Mouse (Mus musculus): ENCODE measurements at regions not wholly inside any gene's neighbourhood (a gene's known extent, or its start where the extent isn't known, plus 50 kb on each side); places are given as distances from the start of the nearest gene placed in this dataset.
A peak's percentile ranks its signal among the peaks of the same experiment; 100 is the strongest.

DNA sequence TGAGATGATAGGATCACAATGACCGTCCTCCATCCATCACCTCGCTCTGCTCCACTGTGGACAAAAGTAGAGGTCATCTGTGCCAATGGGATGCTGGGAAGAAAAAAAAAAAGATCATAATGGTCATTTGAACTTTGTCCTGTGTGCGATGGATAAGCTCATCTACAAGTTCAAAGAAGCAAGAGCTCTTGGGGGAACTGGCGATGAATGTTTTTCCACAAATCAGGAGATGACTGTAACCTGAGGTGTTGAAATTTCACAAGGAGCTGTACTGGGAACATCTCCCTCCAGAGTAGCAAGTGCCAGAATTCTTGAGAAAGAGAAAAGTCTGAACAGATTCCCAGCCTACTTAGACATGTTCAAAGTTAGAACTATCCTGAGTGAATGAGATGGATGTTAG lies 287.0 kb downstream of the Tns3 start:
- no peak for DNase-seq

DNA sequence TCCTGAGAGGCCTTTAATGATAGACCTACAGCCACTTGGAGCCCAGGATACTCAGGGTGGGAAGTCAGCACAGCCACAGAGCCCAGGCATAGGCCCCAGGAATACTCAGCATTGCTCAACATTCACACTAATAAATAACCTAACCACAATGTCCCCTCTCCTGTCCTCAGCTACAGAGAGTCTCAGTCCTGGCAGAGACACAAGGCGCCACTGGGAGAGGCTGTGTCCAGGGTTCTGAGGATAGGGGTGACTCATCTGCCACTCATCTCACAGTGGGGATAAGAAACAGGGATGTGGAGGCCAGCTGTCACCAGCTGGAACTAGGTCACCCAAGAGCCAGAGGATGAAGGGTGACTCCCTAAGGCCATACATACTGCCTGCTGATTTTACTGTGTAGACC lies 298.8 kb downstream of the Tns3 start:
- no peak for DNase-seq

DNA sequence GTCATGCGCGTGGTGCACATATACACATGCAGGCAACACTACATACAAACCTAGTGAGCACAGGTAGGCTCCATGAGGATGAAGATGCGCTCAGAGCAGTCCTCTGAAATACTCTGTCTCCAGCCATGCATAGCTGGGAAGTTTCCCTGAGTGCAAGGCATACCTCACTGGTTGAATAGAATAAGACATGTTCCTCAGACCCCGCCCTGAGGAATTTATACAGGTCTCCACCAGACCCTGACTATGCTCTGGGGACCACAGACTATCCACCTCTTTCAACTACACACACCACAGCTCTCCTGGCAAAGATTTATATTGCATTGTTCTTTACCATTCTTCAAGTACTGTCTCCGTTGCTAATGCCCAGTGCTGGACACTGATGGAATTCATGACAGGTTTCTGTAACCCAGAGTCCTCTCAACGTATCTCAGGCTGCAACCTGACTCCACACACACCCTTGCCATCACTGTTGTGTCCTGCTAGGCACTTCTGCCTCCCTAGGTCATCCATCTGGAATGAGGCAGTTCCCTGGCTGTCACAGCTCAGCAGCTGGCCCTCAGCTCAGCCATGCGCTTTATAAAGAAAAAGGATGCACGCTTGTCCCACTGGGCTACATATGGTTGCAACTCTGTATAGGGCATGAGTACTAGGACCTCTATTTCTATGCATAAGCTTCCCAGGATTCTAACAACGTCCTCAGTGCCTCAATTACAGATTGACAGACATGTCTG lies 299.5 kb downstream of the Tns3 start:
- no peak for DNase-seq

DNA sequence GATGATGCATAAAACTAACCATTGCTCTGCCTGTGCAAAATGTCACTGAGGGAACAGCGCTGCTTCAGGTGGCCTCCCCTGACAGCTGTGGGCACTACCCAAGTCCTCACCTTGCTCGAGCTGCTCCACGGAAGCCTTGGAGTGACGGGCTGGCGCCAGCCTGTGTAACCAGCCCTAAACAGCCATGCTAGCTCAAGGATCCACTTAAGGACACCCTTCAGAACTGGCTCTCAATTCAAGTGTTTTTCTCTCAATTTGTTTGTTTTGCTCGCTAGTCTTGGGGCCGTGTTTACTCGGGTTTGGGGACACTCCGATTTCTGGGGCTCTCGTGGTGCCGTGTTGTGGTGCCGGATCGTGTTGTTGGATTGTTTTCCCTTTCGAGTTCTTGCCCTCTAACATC lies 319.4 kb downstream of the Tns3 start:
- no peak for DNase-seq

DNA sequence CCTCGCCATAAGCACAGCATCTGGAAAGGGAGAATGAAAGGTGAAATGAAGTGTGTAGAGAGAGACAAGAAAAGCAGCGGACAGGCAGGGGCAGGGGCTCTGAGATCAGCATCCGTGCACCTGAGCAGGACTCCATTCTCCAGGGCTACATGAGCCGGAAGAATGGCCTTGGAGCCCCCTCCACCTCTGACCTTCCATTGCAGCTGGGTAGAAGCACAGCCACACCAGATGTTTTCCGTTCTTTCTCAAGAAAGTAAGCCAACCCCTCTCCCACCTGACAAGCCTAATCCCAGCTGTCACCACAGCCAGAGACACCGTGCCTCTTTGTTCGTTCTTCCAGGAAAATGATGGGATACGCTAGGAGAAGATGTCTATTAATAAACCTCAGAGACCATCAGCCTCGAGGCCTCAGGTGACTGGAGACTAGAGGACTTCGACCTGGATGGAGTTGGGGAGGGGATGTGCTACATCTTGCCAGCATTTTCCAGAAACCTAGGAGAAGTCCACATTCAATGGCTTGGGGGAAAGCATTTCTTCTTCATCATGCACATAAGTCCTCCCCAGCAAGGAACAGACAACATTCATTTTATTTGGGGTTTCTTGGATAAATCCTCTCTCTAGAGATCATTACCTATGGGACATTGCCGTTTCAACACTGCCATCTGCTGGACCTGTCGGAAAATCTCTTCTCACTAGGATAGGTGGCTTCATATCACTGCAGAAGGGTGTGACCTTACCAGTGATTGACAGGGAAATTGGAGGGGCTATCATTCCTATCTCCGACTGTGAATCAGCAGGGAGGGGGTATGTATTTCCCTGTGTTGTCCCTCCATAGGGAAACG lies 361.8 kb downstream of the Tns3 start:
- peak; percentile 49 to 76 for DNase-seq

DNA sequence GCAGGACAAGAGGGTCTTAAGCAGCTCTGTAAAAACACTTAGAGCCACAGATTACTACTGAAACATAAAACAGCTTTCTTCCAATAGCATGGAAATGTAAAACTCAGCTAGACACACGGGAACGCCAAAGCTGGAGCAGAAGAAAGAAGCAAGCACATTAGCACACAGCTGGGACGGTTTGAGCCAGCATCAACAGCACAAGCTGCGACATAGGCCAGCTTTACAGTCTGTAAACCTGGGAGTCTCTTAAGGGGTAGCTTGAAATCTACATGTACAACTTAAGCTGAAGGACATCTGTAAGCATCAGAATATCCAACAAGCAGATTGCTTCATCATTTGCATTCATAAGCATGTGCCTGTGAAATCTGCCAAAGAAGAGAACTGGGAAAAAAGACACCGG lies 366.9 kb downstream of the Tns3 start:
- DNase-seq: no peak

DNA sequence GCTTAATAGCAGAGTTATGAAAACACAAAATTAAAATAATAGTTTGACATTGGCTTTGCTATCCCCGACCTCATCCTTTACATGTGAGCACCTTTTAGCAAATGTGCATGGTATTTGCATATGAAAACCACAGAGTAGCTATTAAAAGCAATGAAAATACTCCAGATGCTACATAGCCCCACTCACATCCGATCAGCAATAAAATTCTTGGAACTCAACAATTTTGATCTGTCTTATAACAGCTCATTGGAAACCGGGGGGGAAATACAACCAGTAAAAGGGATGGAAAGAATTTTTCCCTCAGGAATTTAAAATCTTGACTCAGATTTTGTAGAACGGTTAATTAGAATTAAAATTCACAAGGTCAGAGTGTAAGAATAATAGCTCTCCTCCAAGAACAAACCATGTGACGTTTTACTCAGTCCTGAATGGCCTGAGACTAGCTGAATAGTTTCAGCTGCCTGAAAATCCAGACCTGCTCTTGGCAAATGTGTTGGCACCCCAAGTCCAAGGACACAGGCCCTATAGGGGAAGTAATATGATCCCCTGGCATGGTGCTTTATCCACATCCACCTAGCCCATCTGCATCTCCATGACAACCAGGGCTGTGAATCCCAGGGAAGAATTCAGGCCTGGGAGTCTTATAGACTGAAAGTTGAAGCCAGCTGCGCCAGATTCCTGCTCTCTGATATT lies 370.9 kb downstream of the Tns3 start:
- no peak for DNase-seq

DNA sequence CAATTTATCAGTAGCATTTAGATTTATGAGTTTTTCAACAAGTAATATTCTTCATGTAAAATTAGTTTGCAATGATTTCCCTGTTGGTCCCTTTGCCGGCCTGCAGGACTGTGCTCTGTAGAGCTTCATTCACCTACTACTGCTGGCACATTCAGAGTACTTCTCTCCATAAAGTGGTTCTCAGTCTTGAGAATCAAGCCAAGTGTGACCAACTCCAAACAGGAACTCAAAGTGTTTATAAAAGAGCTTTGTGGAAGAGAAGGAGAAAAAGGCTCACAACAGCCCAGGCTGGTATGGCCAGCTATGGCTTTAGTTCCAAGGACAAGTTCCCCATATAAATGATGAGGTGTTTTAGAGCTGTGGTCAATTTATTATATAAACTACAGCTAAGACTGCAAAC lies 379.1 kb downstream of the Tns3 start:
- DNase-seq: no peak

DNA sequence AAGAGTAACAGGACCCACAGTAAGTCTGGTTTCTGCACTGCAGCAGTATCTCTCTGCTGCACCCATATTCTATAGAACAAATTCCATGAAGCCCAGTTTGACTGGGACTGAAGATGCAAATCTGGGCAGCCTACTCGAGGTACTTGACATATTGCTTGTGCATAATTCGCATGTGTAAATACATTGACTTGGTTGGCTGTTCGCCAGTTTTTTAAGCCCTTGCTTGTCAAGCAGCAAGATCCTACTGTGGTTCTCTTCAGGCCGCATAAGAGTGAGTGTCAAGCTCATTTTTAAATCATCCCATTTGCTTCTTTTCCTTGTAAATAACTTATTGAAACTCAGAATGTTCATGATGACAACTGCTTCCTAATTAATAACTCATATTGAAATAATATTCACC lies 389.1 kb downstream of the Tns3 start:
- DNase-seq: no peak

DNA sequence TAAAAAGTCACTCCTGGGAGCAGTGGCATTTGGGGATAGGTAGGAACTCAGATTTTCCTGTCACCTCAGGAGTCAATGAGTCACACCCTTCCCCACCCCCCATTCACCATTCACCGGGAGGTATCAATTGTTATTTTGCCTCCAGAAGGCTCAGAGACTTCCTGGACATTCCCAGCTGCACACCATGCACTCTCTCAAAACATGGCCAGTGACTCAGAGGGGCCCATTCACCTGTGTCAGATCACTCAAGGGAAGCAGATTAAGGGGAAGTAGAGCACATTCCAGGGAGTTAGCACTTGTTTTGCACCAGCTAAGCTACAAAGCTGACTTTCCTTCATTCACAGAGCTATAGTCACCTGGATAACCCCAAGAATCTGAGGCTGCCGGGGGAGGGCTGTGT lies 395.2 kb downstream of the Tns3 start:
- no peak for DNase-seq

DNA sequence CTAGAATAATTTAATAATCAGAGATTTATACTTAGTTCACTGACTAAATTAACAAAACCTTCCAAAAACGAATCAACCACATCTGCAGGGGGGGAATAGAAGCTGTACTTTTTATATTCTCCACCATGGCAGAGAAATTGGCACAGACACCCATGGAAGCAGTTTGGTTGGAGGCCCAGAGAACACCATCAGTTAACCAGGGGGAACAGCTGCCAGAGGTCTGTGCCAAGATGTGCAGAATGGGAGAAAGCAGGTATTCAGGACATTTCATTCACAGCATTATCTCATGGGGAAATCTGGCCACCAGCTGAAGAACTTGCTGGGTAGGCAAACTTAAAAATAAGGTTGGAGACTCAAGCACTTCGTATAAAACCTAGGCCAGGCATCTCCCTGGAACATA lies 410.3 kb downstream of the Tns3 start:
- no peak for DNase-seq

DNA sequence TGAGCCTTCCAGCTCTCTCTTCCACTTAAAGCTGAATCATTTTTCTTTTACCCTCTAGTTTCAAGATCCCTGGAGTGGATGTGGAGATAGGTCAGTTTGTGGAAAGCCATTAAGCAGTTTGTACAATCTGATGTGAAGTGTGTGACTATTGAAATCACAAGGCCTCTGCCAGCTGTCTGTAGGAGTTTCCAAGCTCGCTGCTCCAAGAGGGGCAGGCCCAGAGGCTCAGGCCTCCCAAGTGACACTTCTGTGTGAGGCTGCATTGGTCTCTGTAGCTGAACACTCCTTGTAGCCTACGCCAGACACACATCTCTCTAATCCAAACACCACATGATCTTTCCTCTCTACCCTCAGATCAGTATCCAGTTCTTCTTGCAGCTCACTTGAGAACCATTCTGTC lies 413.0 kb downstream of the Tns3 start:
- DNase-seq: no peak

DNA sequence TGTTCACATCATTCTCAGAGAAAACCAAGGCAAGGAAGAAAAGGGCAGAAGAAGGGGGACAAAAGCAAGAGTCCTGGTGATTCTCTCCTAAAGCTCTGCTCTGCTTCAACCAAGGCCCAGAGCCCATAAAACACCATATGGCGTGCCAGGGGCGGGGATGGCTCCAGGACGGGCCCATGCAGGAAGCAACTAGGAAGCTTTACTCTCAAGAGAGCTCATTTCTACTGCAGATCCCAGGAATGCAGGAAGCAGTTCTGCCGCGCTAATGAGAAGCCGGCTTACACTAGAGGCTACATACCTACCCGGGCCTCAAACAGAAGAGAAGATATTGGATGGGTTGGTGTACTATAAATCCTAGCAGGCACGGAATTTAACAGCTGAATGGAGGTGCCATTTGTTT lies 414.9 kb downstream of the Tns3 start:
- DNase-seq: peak; percentile 14 to 16

DNA sequence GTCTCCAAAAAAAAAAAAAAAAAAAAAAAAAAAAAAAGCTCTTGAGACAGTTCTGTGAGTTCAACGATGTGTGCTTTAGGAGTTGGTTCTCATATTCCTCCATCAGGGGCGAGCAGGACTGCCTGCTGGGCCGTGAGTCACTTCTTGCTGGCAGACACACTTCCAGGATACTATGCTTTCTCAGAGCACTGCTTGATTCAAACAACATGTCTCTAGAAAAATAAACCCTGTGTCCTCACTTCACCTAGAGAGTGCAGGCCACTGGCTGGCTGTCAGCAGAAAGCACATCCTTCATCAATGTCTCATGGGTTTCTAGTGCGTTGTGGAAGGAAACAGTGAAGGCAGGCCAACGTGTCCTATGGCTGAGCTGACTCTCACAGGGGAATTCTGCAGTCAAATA lies 416.8 kb downstream of the Tns3 start:
- peak; percentile 13 to 65 for DNase-seq

DNA sequence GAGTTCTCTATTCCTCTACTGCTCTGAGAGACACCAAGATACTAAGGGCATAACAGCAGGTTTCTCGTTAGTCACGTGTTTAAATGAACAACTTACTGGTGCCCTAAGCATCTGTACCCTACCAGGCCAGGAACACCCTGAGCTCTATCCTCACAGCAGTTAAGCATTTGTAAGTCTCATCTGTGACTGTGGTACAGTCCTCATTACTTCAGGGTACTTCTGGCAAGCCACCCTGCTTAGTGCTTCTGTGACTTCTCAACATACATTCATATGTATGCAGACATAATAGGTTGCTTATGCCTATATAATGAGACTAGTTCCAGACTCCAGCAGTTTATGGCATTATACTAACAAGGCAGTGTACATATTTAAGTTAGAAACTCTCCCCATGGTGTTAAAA lies 417.3 kb downstream of the Tns3 start:
- no peak for DNase-seq

DNA sequence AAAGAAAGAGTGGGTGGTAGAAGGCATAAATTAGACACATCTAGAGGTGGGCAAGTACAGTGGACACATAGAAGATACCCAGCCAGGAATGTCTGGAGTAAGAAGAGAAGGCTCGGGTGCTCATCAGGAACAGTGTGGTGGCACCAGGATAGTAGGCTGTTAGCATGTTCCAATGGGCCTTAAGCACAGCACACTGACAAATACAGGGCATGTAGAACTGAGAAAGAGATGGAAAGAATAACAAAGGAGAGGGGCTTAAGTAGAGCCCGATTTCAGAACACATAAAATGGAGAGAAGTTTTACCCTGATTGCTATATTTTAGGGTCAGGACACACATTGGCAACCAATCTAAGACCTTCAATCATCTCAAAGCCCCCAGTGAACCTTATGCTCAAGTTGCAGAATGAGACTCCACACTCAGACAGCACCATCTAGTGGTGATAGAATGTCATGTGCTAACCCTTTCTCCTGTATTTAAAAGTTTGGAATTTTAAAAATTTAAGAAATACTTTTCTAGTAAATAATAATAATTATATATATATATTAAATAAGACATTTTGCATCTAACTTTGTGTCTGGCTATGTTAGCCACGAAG lies 418.8 kb downstream of the Tns3 start:
- DNase-seq: peak; percentile 22 to 30

DNA sequence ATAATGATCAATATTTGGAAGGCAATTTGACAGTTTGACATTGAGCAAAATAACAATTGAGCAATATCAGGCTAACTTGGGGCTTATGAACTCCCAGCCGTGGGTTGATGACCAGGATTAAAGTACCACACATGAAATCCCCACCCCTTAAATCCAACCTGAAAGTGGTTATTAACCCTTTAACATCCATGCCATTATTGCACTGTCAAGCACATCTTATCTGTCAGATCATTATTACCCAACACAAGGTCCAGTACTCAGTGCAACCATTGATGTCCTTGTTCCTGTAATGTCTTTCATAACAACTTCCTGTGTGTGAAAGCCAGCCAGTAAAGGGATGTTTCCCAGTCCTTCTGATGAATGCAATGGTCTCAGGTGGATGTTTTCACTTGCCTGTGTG lies 425.8 kb downstream of the Tns3 start:
- no peak for DNase-seq

DNA sequence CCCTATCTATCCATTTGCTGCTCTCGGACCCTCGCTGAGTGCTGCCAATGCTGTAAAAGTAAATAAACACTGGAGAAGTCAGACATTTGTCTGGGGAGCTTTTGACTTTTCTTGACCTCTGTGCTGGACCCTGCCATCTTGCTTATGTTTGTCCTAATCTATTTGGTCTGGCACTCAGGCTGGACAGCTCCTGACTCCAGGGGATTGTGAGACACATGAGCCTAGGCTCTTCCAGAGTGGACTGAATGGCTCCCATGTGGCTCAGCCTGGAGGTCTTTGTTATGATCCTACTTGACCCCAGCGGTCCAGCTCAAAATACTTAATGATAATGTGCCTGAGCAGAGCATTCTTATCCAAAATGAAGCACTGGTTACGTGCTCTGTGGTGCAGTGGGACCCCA lies 426.8 kb downstream of the Tns3 start:
- no peak for DNase-seq

DNA sequence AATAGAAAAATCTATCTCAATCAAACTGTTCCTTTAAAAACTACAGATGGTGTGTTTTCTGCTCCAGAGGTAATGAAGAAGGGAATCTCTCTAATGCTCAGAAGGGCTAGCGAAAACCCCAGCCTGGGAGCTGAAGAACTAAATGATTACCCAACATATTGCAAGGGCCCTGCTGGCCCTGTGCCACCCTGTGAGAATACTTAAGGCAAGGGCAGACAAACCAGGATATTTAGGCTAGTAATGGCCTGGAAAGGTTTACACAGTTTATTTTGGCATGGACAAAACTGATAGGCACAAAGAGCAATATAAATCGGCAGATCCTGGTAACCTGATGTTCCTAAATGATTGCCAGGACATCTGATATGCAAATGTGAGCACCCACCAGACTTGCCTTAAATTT lies 428.3 kb downstream of the Tns3 start:
- no peak for DNase-seq

DNA sequence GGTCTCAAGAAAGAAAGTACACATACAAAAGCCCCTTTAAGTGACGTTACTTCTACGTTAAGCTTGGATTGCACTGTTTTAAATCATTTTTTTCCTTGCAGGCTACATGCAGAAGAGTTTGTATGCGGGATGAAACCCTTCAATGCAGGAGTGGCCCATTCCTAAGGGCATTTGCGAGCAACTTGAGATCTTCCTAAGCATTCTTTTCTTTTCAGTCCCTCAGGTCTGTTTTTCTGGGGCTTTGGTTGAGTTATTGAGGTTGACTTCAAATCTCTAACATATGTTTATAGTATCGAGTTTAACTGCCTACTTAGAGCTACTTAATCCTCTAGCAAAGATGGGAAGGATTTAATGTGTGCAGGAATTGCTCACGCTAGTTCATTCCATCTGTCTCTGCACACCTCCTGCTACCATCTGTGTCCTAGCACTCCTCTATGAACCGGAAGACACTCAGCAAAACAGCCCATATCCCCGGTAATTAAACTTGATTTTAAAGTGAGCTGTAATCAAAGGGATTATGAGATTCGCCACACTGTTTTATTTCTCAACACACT lies 431.6 kb downstream of the Tns3 start:
- DNase-seq: no peak

DNA sequence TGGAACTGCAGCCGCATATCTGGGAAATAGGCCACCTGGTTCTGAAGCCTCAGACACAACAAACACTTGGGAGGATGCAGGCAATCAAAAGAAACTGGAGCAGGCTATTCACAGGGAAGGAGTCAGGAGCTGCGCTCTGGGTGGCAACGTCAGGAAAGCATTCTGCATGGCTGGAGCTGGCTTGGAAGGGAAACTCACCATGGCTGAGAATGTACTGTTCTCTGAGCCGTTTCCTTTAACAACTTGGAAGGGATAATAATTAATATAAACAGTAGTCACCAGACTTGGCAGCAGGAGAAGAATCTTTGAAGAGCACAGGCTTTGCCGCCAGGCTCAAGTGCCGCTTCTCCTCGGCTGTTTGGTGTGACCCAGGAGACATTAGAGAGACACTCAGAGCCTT lies 434.5 kb downstream of the Tns3 start:
- peak; percentile 53 to 70 for DNase-seq

DNA sequence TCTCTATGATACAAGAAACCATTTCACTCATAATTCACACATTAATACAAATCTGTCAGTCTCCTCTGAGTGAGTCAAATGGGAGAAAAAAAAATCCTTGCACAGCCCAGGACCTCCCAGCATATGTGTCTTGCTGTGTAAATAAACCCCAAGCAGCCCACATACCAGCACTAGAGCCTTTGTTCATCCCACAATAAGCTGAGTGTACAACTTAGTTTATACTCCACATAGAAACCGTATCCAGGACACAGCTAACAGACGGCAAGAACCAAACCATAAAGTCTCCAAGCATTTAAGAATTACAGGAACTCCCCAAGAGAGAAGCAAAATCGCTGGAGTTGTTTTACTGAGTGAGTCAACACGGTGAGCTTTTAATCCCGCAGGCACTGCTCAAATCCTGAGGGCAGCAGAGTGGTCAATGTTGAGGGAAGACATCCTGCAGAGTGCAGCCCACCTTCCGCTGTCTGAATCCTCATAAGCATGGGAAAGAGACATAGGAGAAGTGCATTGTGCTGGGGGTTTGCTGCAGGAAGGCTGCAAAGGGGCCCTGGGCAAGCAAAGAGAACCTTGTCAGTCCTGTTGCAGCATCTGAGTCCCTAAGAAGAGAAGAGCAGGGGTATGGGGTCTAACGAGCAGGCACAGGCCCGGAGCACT lies 436.4 kb downstream of the Tns3 start:
- no peak for DNase-seq

DNA sequence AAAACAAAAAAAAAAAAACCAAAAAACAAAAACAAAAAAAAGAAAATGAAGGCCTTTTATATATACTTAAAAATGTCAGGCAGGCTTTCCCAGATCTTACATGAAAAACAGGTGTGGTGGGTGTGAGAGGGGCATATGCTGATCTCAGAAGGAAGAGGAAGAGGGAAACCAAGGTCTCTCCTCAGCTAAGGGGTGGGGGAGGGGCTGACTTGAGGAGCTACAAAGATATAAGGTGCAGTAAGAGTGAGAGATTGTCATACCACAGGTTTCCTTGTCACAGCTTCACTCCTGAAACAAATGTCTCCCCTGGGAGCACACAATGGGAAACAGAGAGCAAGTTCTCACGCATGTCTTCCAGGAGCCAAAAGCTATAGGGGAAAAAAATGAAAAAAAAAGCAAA lies 440.0 kb downstream of the Tns3 start:
- DNase-seq: no peak

Data from kidney, postnatal 36 days (tissue).